14 mouse cellular contexts compared by ENCODE assay signal in genomic region chr7:47067879-47068278, GRCm38 (mm10). TPM values are rescaled to one million over a fixed set of nuclear protein-coding genes. Genes with fewer than 3 reads are reported as not detected.
DNase-seq lines count a peak whose midpoint lies in the region; ATAC-seq and TF ChIP-seq lines count a peak whose summit lies in the region.
"Had no signal": no experiment of that assay in that cellular context is flagged by ENCODE, and none has a peak within 500 bp of the region (broad histone marks: within the 10 kb centered on the region; RNA-seq: fewer than 3 reads in every experiment).

No protein-coding gene starts in this region.

- 69% methylated on average over 5 of the region's 5 CpGs for WGBS in intestine, embryonic 16.5 days
- WGBS in intestine, embryonic 15.5 days, result 66% methylated on average over 5 of the region's 5 CpGs
- WGBS in liver, embryonic 14.5 days (ENCODE audit: insufficient replicate concordance), result 41% methylated on average over 5 of the region's 5 CpGs
- WGBS in cerebellum, adult 2 months, result 71% methylated on average over 5 of the region's 5 CpGs

- no peaks in the 10 kb centered on the region for H3K36me3 ChIP-seq in intestine, embryonic 16.5 days (ENCODE audit: control insufficient read depth, insufficient read depth, low read length)
- no peaks in the 10 kb centered on the region for H3K36me3 ChIP-seq in intestine, embryonic 15.5 days
- no peaks in the 10 kb centered on the region for H3K36me3 ChIP-seq in liver, embryonic 14.5 days (replicated peaks; ENCODE audit: control insufficient read depth, insufficient read depth, low read depth)
- H3K36me3 ChIP-seq: heart, embryonic 10.5 days; liver, embryonic 13.5 days had no signal

- no peak overlapping the region for H3K4me3 ChIP-seq in intestine, embryonic 16.5 days (ENCODE audit: low read length)
- H3K4me3 ChIP-seq in intestine, embryonic 15.5 days (replicated peaks), result no peak overlapping the region
- H3K4me3 ChIP-seq in liver, embryonic 14.5 days (ENCODE audit: insufficient read depth in 1 of 2, low read depth in 2 of 2, low read length in 2 of 2), result no peak overlapping the region
- no peak overlapping the region for H3K4me3 ChIP-seq in cerebellum, adult 2 months (replicated peaks; ENCODE audit: insufficient read depth, low read depth, low read length)
- H3K4me3 ChIP-seq: heart, embryonic 10.5 days; liver, embryonic 13.5 days had no signal

- 0 out of 2 replicates have a peak, but pooled peaks cover under 1% of the 10 kb centered on the region for H3K4me1 ChIP-seq in intestine, embryonic 16.5 days (ENCODE audit: control insufficient read depth, insufficient read depth, low read length)
- peaks cover 2% of the 10 kb centered on the region for H3K4me1 ChIP-seq in intestine, embryonic 15.5 days (replicated peaks)
- peaks cover 0 to 2% of the 10 kb centered on the region in 2 experiments; a peak in 2 of 4 replicates for H3K4me1 ChIP-seq in liver, embryonic 14.5 days (replicated peaks; ENCODE audit: control insufficient read depth in 2 of 2, insufficient read depth in 2 of 2, low read length in 1 of 2)
- H3K4me1 ChIP-seq in cerebellum, adult 2 months (ENCODE audit: control insufficient read depth, insufficient read depth, low read length), result no peaks in the 10 kb centered on the region

- no peak overlapping the region for H3K4me2 ChIP-seq in intestine, embryonic 16.5 days (ENCODE audit: low read depth, low read length)
- no peak overlapping the region for H3K4me2 ChIP-seq in intestine, embryonic 15.5 days (replicated peaks)
- no peak overlapping the region for H3K4me2 ChIP-seq in liver, embryonic 14.5 days (ENCODE audit: low read depth)
- H3K4me2 ChIP-seq: liver, embryonic 13.5 days had no signal

- H3K9ac ChIP-seq in intestine, embryonic 16.5 days (ENCODE audit: low read depth, low read length), result no peak overlapping the region
- H3K9ac ChIP-seq in intestine, embryonic 15.5 days, result no peak overlapping the region
- H3K9ac ChIP-seq in liver, embryonic 14.5 days (replicated peaks), result no peak overlapping the region
- H3K9ac ChIP-seq: liver, embryonic 13.5 days had no signal

- H3K27ac ChIP-seq in intestine, embryonic 16.5 days (ENCODE audit: low read length), result no peak overlapping the region
- no peak overlapping the region for H3K27ac ChIP-seq in intestine, embryonic 15.5 days
- no peak overlapping the region for H3K27ac ChIP-seq in liver, embryonic 14.5 days
- H3K27ac ChIP-seq in cerebellum, adult 2 months (ENCODE audit: insufficient read depth, low read length), result no peak overlapping the region
- H3K27ac ChIP-seq: heart, embryonic 10.5 days; liver, embryonic 13.5 days had no signal

- H3K9me3 ChIP-seq in intestine, embryonic 16.5 days (ENCODE audit: control insufficient read depth, low read length), result no peaks in the 10 kb centered on the region
- no peaks in the 10 kb centered on the region for H3K9me3 ChIP-seq in intestine, embryonic 15.5 days
- H3K9me3 ChIP-seq in liver, embryonic 14.5 days (ENCODE audit: control insufficient read depth, low read length), result no peaks in the 10 kb centered on the region
- H3K9me3 ChIP-seq: heart, embryonic 10.5 days; liver, embryonic 13.5 days had no signal

- TF ChIP-seq EP300 in liver, embryonic 14.5 days (IDR thresholded peaks at IDR 0.05; ENCODE audit: low read depth), result no peak

- DNase-seq in spleen, postnatal 36 days (ENCODE audit: low spot score in 2 of 2), result peak; percentile 13 to 29
- no peak for DNase-seq in spleen, postnatal 4 days (ENCODE audit: low spot score in 2 of 2)
- no peak for DNase-seq in liver, embryonic 14.5 days (ENCODE audit: low read depth in 3 of 3, low spot score in 3 of 3)
- peak; percentile 6 for DNase-seq in yolk sac, embryonic 10.5 days (ENCODE audit: low spot score)
- DNase-seq in gastrocnemius, adult 18-20 months (ENCODE audit: low spot score), result no peak
- DNase-seq in cerebellum, adult 2 months, result no peak
- DNase-seq: cerebellum, adult 9-10 months; layer of hippocampus, adult 9-11 months; liver, embryonic 13.5 days; right cerebral cortex, postnatal 14 days; thymus, postnatal 25 days had no signal

- H3K27me3 ChIP-seq in intestine, embryonic 16.5 days (replicated peaks; ENCODE audit: control insufficient read depth, insufficient read depth, low read length), result no peaks in the 10 kb centered on the region
- H3K27me3 ChIP-seq in intestine, embryonic 15.5 days (replicated peaks), result no peaks in the 10 kb centered on the region
- H3K27me3 ChIP-seq in liver, embryonic 14.5 days (ENCODE audit: control insufficient read depth, insufficient read depth, low read length), result no peaks in the 10 kb centered on the region
- no peaks in the 10 kb centered on the region for H3K27me3 ChIP-seq in cerebellum, adult 2 months (ENCODE audit: control insufficient read depth, insufficient read depth, low read length)
- H3K27me3 ChIP-seq: liver, embryonic 13.5 days had no signal

- no peak for TF ChIP-seq CTCF in liver, embryonic 14.5 days (IDR thresholded peaks at IDR 0.05; ENCODE audit: low read depth)
- TF ChIP-seq CTCF in cerebellum, adult 2 months (IDR thresholded peaks at IDR 0.05; ENCODE audit: borderline replicate concordance, insufficient read depth, low read depth, low read length), result no peak

- no peak for TF ChIP-seq POLR2A in cerebellum, adult 2 months (IDR thresholded peaks at IDR 0.05; ENCODE audit: borderline replicate concordance, insufficient read depth, low read length)

- ATAC-seq in intestine, embryonic 16.5 days, result peak; percentile 47
- no peak for ATAC-seq in intestine, embryonic 15.5 days
- 0 out of 2 replicates have a peak, but pooled peaks have one; percentile 21 for ATAC-seq in liver, embryonic 14.5 days (ENCODE audit: insufficient read depth)

RNA-seq across cellular contexts. Expression of gene Tmem86a, which starts 17.5 kb away (rescaled TPM):
- polyA plus RNA-seq in intestine, embryonic 16.5 days (2015; fragmentation: Nextera tagmentation; extraction: Ambion mirVana), result 59.3 and 63.1 TPM in 2 replicates
- polyA plus RNA-seq in intestine, embryonic 15.5 days (2015; fragmentation: Nextera tagmentation; extraction: Ambion mirVana), result 48.8 and 50.4 TPM in 2 replicates
- polyA plus RNA-seq in liver, embryonic 14.5 days (2012; rRNA removed), result 12.6 and 14.8 TPM in 2 replicates
- polyA plus RNA-seq in liver, embryonic 14.5 days (2014; fragmentation: Nextera tagmentation; extraction: Ambion mirVana), result 16.6 and 16.9 TPM in 2 replicates
- 1 to 10 TPM; 3.2 to 4.1 TPM for total RNA-seq in gastrocnemius, adult 18-20 months (2021)
- polyA plus RNA-seq in cerebellum, adult 2 months (2012; rRNA removed), result 18.1 and 19.0 TPM in 2 replicates

RNA-seq across cellular contexts. Expression of gene Spty2d1, which starts 59.7 kb away (rescaled TPM):
- polyA plus RNA-seq in intestine, embryonic 16.5 days (2015; fragmentation: Nextera tagmentation; extraction: Ambion mirVana), result 15.2 and 16.5 TPM in 2 replicates
- 16.5 and 17.2 TPM in 2 replicates for polyA plus RNA-seq in intestine, embryonic 15.5 days (2015; fragmentation: Nextera tagmentation; extraction: Ambion mirVana)
- 3.5 and 5.9 TPM in 2 replicates for polyA plus RNA-seq in liver, embryonic 14.5 days (2012; rRNA removed)
- polyA plus RNA-seq in liver, embryonic 14.5 days (2014; fragmentation: Nextera tagmentation; extraction: Ambion mirVana), result 10.1 and 10.4 TPM in 2 replicates
- total RNA-seq in gastrocnemius, adult 18-20 months (2021), result 1 to 10 TPM; 4.5 to 4.7 TPM
- 11.2 and 11.3 TPM in 2 replicates for polyA plus RNA-seq in cerebellum, adult 2 months (2012; rRNA removed)

Comparison
In these comparisons a context has a peak if more than half of its experiments do, and no peak if none do; other contexts are left out.
1. DNase-seq: peak in spleen, postnatal 36 days (2 of 2) and yolk sac, embryonic 10.5 days (single experiment); none in spleen, postnatal 4 days (0 of 2), liver, embryonic 14.5 days (0 of 3), gastrocnemius, adult 18-20 months (single experiment) and cerebellum, adult 2 months (0 of 2).